In genomic region chr8:113551454-113552273, GRCm38 (mm10) we compare ENCODE assay signal across 27 mouse cellular contexts.
DNase-seq lines count a peak whose midpoint lies in the region; ATAC-seq and TF ChIP-seq lines count a peak whose summit lies in the region.
"Had no signal": no experiment of that assay in that cellular context is flagged by ENCODE, and none has a peak within 500 bp of the region (broad histone marks: within the 10 kb centered on the region; RNA-seq: fewer than 3 reads in every experiment).

No protein-coding gene starts in this region.

- no peak overlapping the region for H3K27ac ChIP-seq in liver, adult 2 months (replicated peaks; ENCODE audit: insufficient read depth, low read depth, low read length)
- H3K27ac ChIP-seq in liver, embryonic 12.5 days = no peak overlapping the region
- no peak overlapping the region for H3K27ac ChIP-seq in stomach, embryonic 15.5 days
- H3K27ac ChIP-seq: forebrain, embryonic 13.5 days; heart, embryonic 15.5 days; limb, embryonic 13.5 days; liver, embryonic 13.5 days; macrophage; neural tube, embryonic 15.5 days had no signal

- no peaks in the 10 kb centered on the region for H3K79me2 ChIP-seq in liver, adult 2 months (ENCODE audit: control insufficient read depth, insufficient read depth, low read length)

- H3K9ac ChIP-seq in liver, adult 2 months (ENCODE audit: low read depth, low read length) = no peak overlapping the region
- H3K9ac ChIP-seq in liver, embryonic 12.5 days = no peak overlapping the region
- no peak overlapping the region for H3K9ac ChIP-seq in stomach, embryonic 15.5 days
- H3K9ac ChIP-seq: forebrain, embryonic 13.5 days; heart, embryonic 15.5 days; limb, embryonic 13.5 days; liver, embryonic 13.5 days; neural tube, embryonic 15.5 days had no signal

- H3K4me2 ChIP-seq in liver, embryonic 12.5 days = no peak overlapping the region
- H3K4me2 ChIP-seq in stomach, embryonic 15.5 days = no peak overlapping the region
- H3K4me2 ChIP-seq: forebrain, embryonic 13.5 days; heart, embryonic 15.5 days; limb, embryonic 13.5 days; liver, embryonic 13.5 days; neural tube, embryonic 15.5 days had no signal

- H3K4me3 ChIP-seq in liver, adult 2 months (ENCODE audit: insufficient read depth, low read depth, low read length) = no peak overlapping the region
- H3K4me3 ChIP-seq in liver, embryonic 12.5 days = no peak overlapping the region
- no peak overlapping the region for H3K4me3 ChIP-seq in stomach, embryonic 15.5 days (replicated peaks)
- H3K4me3 ChIP-seq: erythroblast, embryonic 14.5 days; forebrain, embryonic 13.5 days; heart, embryonic 15.5 days; limb, embryonic 13.5 days; liver, embryonic 13.5 days; neural tube, embryonic 15.5 days had no signal

- no peak for TF ChIP-seq POLR2A in liver, adult 2 months (IDR thresholded peaks at IDR 0.05; ENCODE audit: extremely low read depth, insufficient read depth, low read length)

- DNase-seq in liver, adult 2 months (ENCODE audit: extremely low read depth, low read depth, low spot score) = peak; percentile 9
- DNase-seq in testis, postnatal 14 days (ENCODE audit: low spot score) = peak; percentile 77
- DNase-seq in testis, postnatal 10 days (ENCODE audit: low spot score) = no peak
- DNase-seq in left cerebral cortex, adult 9 months (ENCODE audit: low spot score in 2 of 2) = no peak
- DNase-seq: adrenal gland, postnatal 25 days; cerebellum, adult 18-20 months; cerebellum, postnatal 10 days; gastrocnemius, postnatal 10 days; kidney, adult 11 months; kidney, postnatal 14 days; liver, embryonic 13.5 days; lung, adult 2 months; midbrain, embryonic 14.5 days; right cerebral cortex, postnatal 25 days; thymus, adult 2 months; thymus, postnatal 36 days had no signal

- H3K4me1 ChIP-seq in liver, adult 2 months (ENCODE audit: control insufficient read depth, insufficient read depth, low read length) = no peaks in the 10 kb centered on the region
- H3K4me1 ChIP-seq in liver, embryonic 12.5 days = no peaks in the 10 kb centered on the region
- no peaks in the 10 kb centered on the region for H3K4me1 ChIP-seq in stomach, embryonic 15.5 days
- H3K4me1 ChIP-seq: limb, embryonic 13.5 days; liver, embryonic 13.5 days had no signal

- TF ChIP-seq CTCF in liver, adult 2 months (IDR thresholded peaks at IDR 0.05; ENCODE audit: low read depth, low read length) = no peak

- H3K36me3 ChIP-seq in liver, adult 2 months (ENCODE audit: control insufficient read depth, insufficient read depth, low read length) = no peaks in the 10 kb centered on the region
- H3K36me3 ChIP-seq in liver, embryonic 12.5 days = no peaks in the 10 kb centered on the region
- H3K36me3 ChIP-seq in stomach, embryonic 15.5 days = no peaks in the 10 kb centered on the region
- H3K36me3 ChIP-seq: G1E; heart, embryonic 15.5 days; limb, embryonic 13.5 days; liver, embryonic 13.5 days; neural tube, embryonic 15.5 days had no signal

- WGBS in liver, adult 2 months = 36% methylated on average over 12 of the region's 12 CpGs
- 31% methylated on average over 12 of the region's 12 CpGs for WGBS in liver, embryonic 12.5 days (ENCODE audit: insufficient replicate concordance)
- WGBS in stomach, embryonic 15.5 days = 61% methylated on average over 12 of the region's 12 CpGs

- H3K27me3 ChIP-seq in liver, adult 2 months (ENCODE audit: control insufficient read depth, insufficient read depth, low read length) = no peaks in the 10 kb centered on the region
- no peaks in the 10 kb centered on the region for H3K27me3 ChIP-seq in liver, embryonic 12.5 days (replicated peaks)
- no peaks in the 10 kb centered on the region for H3K27me3 ChIP-seq in stomach, embryonic 15.5 days (replicated peaks)
- H3K27me3 ChIP-seq: forebrain, embryonic 13.5 days; heart, embryonic 15.5 days; limb, embryonic 13.5 days; liver, embryonic 13.5 days; neural tube, embryonic 15.5 days had no signal

- H3K9me3 ChIP-seq in liver, embryonic 12.5 days (replicated peaks) = peaks cover 9% of the 10 kb centered on the region
- no peaks in the 10 kb centered on the region for H3K9me3 ChIP-seq in stomach, embryonic 15.5 days
- H3K9me3 ChIP-seq: forebrain, embryonic 13.5 days; heart, embryonic 15.5 days; limb, embryonic 13.5 days; neural tube, embryonic 15.5 days had no signal

- no peak for ATAC-seq in liver, embryonic 12.5 days
- ATAC-seq in stomach, embryonic 15.5 days (ENCODE audit: insufficient read depth, low FRiP score, low read depth) = peak; percentile 74
- ATAC-seq in monocyte, adult 5-6 weeks (replicated peaks; ENCODE audit: insufficient number of reproducible peaks, low FRiP score, low TSS enrichment, poor library complexity, severe bottlenecking) = no peak
- ATAC-seq: forebrain, embryonic 13.5 days; hindbrain, embryonic 16.5 days had no signal

Comparison
In these comparisons a context has a peak if more than half of its experiments do, and no peak if none do; other contexts are left out.
1. DNase-seq: peak in liver, adult 2 months (single experiment) and testis, postnatal 14 days (single experiment); none in testis, postnatal 10 days (single experiment) and left cerebral cortex, adult 9 months (0 of 2).